Mouse (Mus musculus): ENCODE measurements around the gene Mettl21e. TPM values are rescaled to one million over a fixed set of nuclear protein-coding genes. Genes with fewer than 3 reads are reported as not detected.

Mettl21e gene
- total RNA-seq, 2 experiments from 2014 or later, result not detected

Other genes with a start within 250 kb of the Mettl21e start
- gene Mettl21c, start 198.9 kb downstream of the Mettl21e start, total RNA-seq (2021), result not detected
- gene Gm8251, start 157.0 kb downstream of the Mettl21e start, total RNA-seq (2021), result not detected
- 10 to 100 TPM in 1 of 2 experiments, 1 to 10 TPM in 1; 8.3 to 10.4 TPM for gene Tex30, start 116.5 kb downstream of the Mettl21e start, total RNA-seq (2021)
- gene Kdelc1, start 100.2 kb downstream of the Mettl21e start, total RNA-seq (2021), result 10 to 100 TPM; 15.6 to 16.9 TPM
- 10 to 100 TPM in 1 of 2 experiments, 1 to 10 TPM in 1; 8.9 to 11.2 TPM for gene Bivm, start 100.0 kb downstream of the Mettl21e start, total RNA-seq (2021)
- gene Ercc5, start 71.2 kb downstream of the Mettl21e start, total RNA-seq (2021), result 10 to 100 TPM; 14.8 to 16.2 TPM

Measured in heart, adult 18-20 months (tissue).